Mouse (Mus musculus) neural tube, embryonic 15.5 days (tissue): Measurements from ENCODE around the gene Rbfox1. TPM values are rescaled to one million over a fixed set of nuclear protein-coding genes. Genes with fewer than 3 reads are reported as not detected.

ENCODE experiments used
- ATAC-seq: fragments of 200-750 bp; cut with Nextera tagmentation; 2 replicates; pipeline ENCODE4 v1.8.0; 2017; ENCODE audit warnings: mild to moderate bottlenecking, moderate TSS enrichment, moderate library complexity; ENCODE audit not compliant: low FRiP score
- H3K27ac ChIP-seq: fragments of 300-500 bp; sonication (generic); replicated peaks from 2 replicates; pipeline ENCODE4 v1.5.1; 2015; ENCODE audit warnings: mild to moderate bottlenecking, inconsistent platforms
- H3K27me3 ChIP-seq: fragments of 300-500 bp; sonication (generic); replicated peaks from 2 replicates; pipeline ENCODE4 v1.6.1; 2015; ENCODE audit warnings: inconsistent platforms
- H3K36me3 ChIP-seq: fragments of 300-500 bp; sonication (generic); 2 replicates; pipeline ENCODE4 v1.6.1; 2015; ENCODE audit warnings: inconsistent platforms
- H3K4me1 ChIP-seq: fragments of 300-500 bp; sonication (generic); 2 replicates; pipeline ENCODE4 v1.6.1; 2015; ENCODE audit warnings: inconsistent platforms
- H3K4me2 ChIP-seq: fragments of 300-500 bp; sonication (generic); 2 replicates; pipeline ENCODE4 v1.6.1; 2015; ENCODE audit warnings: inconsistent platforms, mild to moderate bottlenecking, moderate library complexity
- H3K4me3 ChIP-seq: fragments of 300-500 bp; sonication (generic); replicated peaks from 2 replicates; pipeline ENCODE4 v1.5.1; 2015; ENCODE audit warnings: mild to moderate bottlenecking, inconsistent platforms
- H3K9ac ChIP-seq: fragments of 300-500 bp; sonication (generic); replicated peaks from 2 replicates; pipeline ENCODE4 v1.6.1; 2015; ENCODE audit warnings: mild to moderate bottlenecking, inconsistent platforms
- H3K9me3 ChIP-seq: fragments of 300-500 bp; sonication (generic); replicated peaks from 2 replicates; pipeline ENCODE4 v1.6.1; 2016; ENCODE audit warnings: inconsistent platforms
- WGBS: fragments of 180-500 bp; shearing (Covaris S2); methylation state at CpG from one replicate; pipeline ENCODE4 v1.1.7; 2015; ENCODE audit warnings: mixed read lengths; 5-methylcytosine and 5-hydroxymethylcytosine counted together
- polyA plus RNA-seq: library from polyadenylated mRNA; unstranded; fragments of >200 nt; fragmentation: Nextera tagmentation; extraction: Ambion mirVana; gene quantifications from 2 replicates; pipeline ENCODE4 v1.2.1, GENCODE M21; 2015

The Rbfox1 gene
- polyA plus RNA-seq, 1 experiment from 2014 or later: 351 TPM

DNA sequence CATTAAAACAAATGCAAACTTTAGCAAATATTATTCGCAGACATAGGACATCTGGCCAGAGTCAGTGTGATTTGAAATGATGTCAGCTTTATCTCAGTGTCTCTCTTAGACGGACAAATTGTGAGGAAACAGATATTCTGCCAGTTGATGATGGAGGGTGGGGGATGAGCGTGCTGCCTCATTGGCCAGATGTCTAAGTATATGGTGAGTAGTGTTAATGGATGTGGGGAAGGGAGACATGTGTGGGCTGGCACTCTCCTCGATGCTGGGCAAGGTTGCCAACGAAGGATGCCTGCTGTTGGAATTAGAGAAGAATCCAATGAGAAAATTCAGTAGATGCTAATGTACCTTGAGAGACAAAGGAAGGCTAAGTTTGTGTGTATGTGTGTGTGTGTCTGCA lies 25.6 kb downstream of the Rbfox1 start:
- peaks cover 23% of the 10 kb centered on the region for H3K4me1 ChIP-seq
- WGBS: 71% methylated on average over 5 of the region's 5 CpGs
- no peaks in the 10 kb centered on the region for H3K27me3 ChIP-seq
- H3K27ac ChIP-seq: no peak overlapping the region
- H3K4me2 ChIP-seq: no peak overlapping the region
- H3K9ac ChIP-seq: no peak overlapping the region
- no peak overlapping the region for H3K4me3 ChIP-seq
- no peaks in the 10 kb centered on the region for H3K36me3 ChIP-seq
- no peak for ATAC-seq
- no peaks in the 10 kb centered on the region for H3K9me3 ChIP-seq

DNA sequence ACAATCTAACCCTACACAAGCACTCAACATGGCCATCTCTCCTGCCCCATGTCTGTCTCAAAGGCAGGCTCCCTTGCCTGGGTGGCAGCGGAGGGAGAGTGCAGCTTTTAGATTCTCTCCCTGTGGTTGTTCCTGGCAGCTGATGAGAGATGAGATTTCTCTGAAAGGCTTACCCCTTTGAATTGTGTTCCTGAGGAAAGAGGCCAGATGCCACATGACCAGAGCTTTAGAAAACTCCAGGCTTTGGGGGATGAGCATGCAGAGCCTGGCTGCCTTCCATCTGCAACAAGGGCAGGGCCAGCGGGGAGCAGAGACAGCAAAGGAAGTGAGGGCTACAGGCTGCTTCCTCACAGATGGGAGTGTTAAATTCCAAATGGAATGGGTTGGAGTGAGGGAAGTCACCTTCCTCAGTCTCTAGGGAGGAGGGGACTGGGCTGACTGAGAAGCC lies 26.7 kb downstream of the Rbfox1 start:
- Histone ChIP-seq H3K4me1 (peaks cover 31% of the 10 kb centered on the region), H3K4me3 (no peak overlapping the region), H3K4me2 (no peak overlapping the region), H3K9ac (no peak overlapping the region), H3K27me3 (no peaks in the 10 kb centered on the region), H3K9me3 (no peaks in the 10 kb centered on the region), H3K36me3 (no peaks in the 10 kb centered on the region), H3K27ac (peak overlapping the region; percentile 60)
- ATAC-seq: peak; percentile 84
- 15% methylated on average over 2 of the region's 2 CpGs for WGBS

DNA sequence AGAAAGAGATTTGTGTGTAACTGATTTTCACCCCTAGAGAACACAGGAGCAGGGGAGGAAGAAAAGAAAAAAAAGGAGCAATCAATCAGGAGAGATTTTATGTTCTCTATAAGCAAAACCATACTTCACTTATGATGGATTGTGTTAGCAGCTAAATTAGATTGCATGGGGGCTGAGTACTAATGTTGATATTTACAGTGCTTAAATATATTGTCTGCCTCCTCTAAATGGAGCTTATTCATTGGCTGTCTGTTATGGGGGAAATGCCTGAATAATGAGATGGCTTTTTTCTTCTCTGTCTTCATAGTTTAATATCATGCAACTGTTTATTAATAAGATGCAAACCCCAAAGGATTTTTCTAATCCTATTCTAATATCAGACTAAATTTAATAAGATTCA lies 32.8 kb downstream of the Rbfox1 start:
- Histone ChIP-seq H3K4me2 (no peak overlapping the region), H3K36me3 (no peaks in the 10 kb centered on the region), H3K27ac (no peak overlapping the region), H3K4me1 (peaks cover 32% of the 10 kb centered on the region), H3K4me3 (no peak overlapping the region), H3K27me3 (no peaks in the 10 kb centered on the region), H3K9me3 (no peaks in the 10 kb centered on the region), H3K9ac (no peak overlapping the region)
- ATAC-seq: no peak

DNA sequence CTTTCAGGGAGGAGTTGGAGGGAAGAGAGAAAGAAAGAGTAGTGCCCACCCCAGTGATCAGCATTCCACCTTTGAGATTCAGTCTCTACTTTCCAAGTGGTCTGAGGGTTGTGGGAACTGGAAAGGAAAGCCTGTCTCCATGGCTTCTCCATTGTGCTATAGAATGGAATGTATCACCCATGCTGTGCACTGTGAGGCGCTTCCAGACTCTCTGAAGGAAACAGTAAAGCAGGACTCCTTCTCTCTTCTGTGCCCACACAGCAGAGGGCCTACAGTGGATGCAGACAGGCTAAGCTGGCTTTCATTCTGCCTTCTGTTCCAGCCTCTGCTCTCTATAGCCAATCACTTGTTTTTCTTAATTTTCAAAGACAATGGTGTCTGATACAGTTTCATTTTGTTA lies 41.8 kb downstream of the Rbfox1 start:
- Histone ChIP-seq H3K36me3 (no peaks in the 10 kb centered on the region), H3K9ac (no peak overlapping the region), H3K27me3 (no peaks in the 10 kb centered on the region), H3K4me1 (peaks cover 19% of the 10 kb centered on the region), H3K4me3 (no peak overlapping the region), H3K4me2 (no peak overlapping the region), H3K27ac (no peak overlapping the region), H3K9me3 (no peaks in the 10 kb centered on the region)
- 0% methylated on average over 1 of the region's 1 CpGs for WGBS
- no peak for ATAC-seq

DNA sequence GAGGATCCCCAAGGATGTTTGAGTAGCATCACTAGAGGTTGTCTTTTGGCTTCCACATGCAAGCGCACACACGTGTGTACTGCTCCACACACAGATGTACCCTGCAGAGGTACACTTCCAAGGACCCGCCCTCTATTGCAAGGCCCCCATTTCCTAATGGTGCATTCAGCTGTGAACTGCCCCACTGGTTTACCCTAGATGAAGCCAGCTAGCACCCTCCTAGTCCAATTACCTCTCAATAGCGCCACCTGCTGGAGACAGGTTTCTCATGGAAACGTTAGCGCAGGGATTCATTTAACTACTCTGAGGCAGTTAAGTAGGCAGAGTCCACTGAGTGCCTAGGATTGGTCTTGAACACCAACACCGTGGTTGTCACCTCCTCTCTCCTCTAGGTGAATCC lies 46.5 kb downstream of the Rbfox1 start:
- no peak overlapping the region for H3K4me2 ChIP-seq
- peaks cover 17% of the 10 kb centered on the region for H3K4me1 ChIP-seq
- H3K4me3 ChIP-seq: no peak overlapping the region
- no peaks in the 10 kb centered on the region for H3K9me3 ChIP-seq
- H3K9ac ChIP-seq: no peak overlapping the region
- no peaks in the 10 kb centered on the region for H3K27me3 ChIP-seq
- no peak for ATAC-seq
- WGBS: 31% methylated on average over 7 of the region's 7 CpGs
- H3K27ac ChIP-seq: no peak overlapping the region
- H3K36me3 ChIP-seq: no peaks in the 10 kb centered on the region

DNA sequence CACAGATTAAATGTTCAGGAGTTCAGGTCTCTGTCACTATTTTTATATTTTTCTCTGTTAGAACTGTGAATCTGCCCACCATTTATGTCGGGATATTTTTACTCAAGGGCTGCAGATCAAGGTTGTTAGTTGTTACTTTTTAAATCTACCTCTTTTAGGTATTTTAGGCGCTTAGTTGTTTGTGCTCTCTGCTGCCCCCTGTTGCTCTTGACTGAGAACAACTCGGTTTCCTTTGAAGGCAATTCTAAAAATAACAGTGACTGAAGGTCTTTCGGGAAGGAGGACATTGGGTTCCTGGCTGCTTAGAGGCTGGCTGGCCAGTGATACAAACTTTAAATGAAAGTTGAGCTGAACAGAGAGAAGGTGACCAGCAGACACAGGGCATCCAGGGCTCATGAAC lies 54.9 kb downstream of the Rbfox1 start:
- 62% methylated on average over 4 of the region's 4 CpGs for WGBS
- ATAC-seq: no peak
- Histone ChIP-seq H3K27ac (no peak overlapping the region), H3K27me3 (no peaks in the 10 kb centered on the region), H3K9me3 (no peaks in the 10 kb centered on the region), H3K9ac (no peak overlapping the region), H3K4me3 (no peak overlapping the region), H3K4me2 (no peak overlapping the region), H3K4me1 (no peaks in the 10 kb centered on the region), H3K36me3 (no peaks in the 10 kb centered on the region)

DNA sequence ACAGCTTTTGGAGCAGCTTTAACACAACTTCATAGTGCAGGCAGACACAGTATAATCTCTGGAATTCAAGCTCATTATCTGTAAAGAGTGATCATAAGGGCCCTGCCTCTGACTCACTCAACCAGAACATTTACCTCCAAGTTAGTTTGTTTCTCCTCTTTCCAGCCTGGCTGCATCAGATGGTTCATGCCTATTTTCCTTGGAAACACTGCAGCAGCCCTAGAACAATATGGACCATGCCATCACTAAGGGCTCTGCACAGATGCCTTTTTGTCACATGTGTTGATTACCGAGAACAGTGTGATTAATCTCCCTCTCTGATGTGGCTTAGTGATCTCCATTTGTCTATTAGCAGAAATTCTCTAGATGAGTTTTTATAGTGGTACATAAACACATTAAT lies 60.5 kb downstream of the Rbfox1 start:
- no peak overlapping the region for H3K9ac ChIP-seq

DNA sequence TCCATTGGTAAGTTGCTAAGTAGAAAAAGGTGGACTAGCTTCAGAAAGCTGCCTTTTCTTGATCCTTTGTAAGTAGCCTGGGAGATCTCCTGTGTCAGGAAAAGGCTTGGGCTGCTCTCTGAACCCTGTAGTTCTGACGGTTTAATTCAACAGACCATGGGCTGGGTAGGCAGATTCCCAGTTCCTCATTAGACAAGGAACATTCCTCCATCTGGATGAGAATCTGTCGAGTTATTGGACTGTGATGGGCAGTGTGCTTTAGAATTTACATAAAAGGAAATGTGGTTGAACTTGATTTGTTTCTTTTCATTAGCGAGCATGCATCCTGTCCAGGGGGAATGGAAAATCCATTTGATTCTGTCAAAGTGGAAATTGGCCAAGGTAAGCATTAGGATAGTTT lies 68.0 kb downstream of the Rbfox1 start:
- ATAC-seq: no peak
- 70% methylated on average over 3 of the region's 3 CpGs for WGBS

More for the DNA sequence above, 60.5 kb downstream of the Rbfox1 start:
- no peak for ATAC-seq
- Histone ChIP-seq H3K4me1 (no peaks in the 10 kb centered on the region), H3K36me3 (no peaks in the 10 kb centered on the region), H3K27ac (no peak overlapping the region), H3K9me3 (no peaks in the 10 kb centered on the region), H3K4me2 (no peak overlapping the region), H3K27me3 (no peaks in the 10 kb centered on the region), H3K4me3 (no peak overlapping the region)
- 64% methylated on average over 1 of the region's 1 CpGs for WGBS

DNA sequence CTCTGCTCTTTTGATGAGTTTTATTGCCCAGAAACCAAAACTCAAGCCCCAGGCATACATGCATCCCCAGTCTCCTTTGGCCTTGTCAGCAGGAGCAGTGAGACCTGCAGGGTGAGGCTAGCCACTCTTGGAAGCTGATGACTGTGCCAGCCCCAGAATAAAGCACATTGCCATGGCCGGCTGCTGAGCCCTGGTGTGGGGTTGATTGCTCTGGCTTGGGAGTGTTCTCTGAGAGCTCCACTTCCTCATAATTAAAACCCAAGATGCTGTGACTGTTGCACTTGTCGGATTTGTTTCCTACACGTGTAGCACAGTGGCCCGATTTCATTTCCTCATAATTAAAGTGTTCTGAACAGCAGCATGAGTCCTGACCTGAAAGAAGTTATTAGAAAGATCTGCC lies 72.3 kb downstream of the Rbfox1 start:
- no peak for ATAC-seq
- no peak overlapping the region for H3K9ac ChIP-seq
- H3K4me1 ChIP-seq: peaks cover 5% of the 10 kb centered on the region; the same call in 1 of the 2 replicates
- no peaks in the 10 kb centered on the region for H3K27me3 ChIP-seq
- H3K27ac ChIP-seq: no peak overlapping the region
- H3K4me3 ChIP-seq: no peak overlapping the region
- WGBS: 67% methylated on average over 4 of the region's 4 CpGs
- no peaks in the 10 kb centered on the region for H3K36me3 ChIP-seq
- no peaks in the 10 kb centered on the region for H3K9me3 ChIP-seq
- H3K4me2 ChIP-seq: no peak overlapping the region

More for the DNA sequence above, 68.0 kb downstream of the Rbfox1 start:
- H3K4me2 ChIP-seq: no peak overlapping the region
- H3K27ac ChIP-seq: no peak overlapping the region
- no peaks in the 10 kb centered on the region for H3K27me3 ChIP-seq
- no peak overlapping the region for H3K4me3 ChIP-seq
- no peaks in the 10 kb centered on the region for H3K36me3 ChIP-seq
- no peak overlapping the region for H3K9ac ChIP-seq
- H3K9me3 ChIP-seq: no peaks in the 10 kb centered on the region
- H3K4me1 ChIP-seq: peaks cover 5% of the 10 kb centered on the region; the same call in 1 of the 2 replicates

DNA sequence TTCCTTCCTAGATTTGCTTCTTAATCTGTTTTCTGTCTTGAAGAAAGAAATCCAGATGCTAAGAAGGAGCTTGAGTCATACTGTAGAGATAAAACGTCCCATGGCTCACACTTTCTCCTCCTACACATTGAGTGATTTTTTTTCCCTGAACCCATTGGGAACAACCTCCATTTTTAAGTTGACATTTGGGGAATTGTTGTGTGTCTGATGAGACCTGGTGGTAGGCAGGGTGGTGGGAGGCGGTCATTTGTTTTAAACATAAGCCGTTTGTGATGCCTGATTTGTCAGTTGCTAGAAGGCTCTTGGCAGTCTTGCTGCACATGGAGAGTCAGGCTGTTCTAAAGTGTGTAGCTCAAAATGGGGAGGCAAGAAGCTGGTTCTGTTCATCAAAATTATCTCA lies 76.6 kb downstream of the Rbfox1 start:
- WGBS: 83% methylated on average over 3 of the region's 3 CpGs
- Histone ChIP-seq H3K27me3 (no peaks in the 10 kb centered on the region), H3K4me3 (no peak overlapping the region), H3K27ac (no peak overlapping the region), H3K9ac (no peak overlapping the region), H3K4me1 (no peaks in the 10 kb centered on the region), H3K36me3 (no peaks in the 10 kb centered on the region), H3K4me2 (no peak overlapping the region), H3K9me3 (no peaks in the 10 kb centered on the region)
- ATAC-seq: no peak

DNA sequence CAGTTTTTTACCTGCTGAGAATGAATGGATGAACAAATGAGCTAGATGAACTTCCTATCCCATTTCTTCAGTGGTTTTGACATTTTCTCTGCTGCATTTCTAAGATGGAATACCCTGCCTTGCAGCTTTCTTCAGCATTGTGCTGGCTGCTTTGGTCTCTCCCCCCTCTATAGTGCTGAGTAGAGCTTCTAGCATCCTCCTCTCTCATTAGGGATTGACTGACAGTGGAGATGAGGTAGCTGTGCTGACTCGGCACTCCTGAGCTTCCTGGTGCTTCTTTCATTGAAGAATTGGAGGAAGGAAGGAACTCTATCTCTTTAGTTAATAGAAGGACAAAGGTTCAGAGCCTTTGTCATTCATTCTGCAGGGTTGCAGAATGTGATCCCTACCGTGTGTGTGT lies 89.0 kb downstream of the Rbfox1 start:
- WGBS: 67% methylated on average over 2 of the region's 2 CpGs

DNA sequence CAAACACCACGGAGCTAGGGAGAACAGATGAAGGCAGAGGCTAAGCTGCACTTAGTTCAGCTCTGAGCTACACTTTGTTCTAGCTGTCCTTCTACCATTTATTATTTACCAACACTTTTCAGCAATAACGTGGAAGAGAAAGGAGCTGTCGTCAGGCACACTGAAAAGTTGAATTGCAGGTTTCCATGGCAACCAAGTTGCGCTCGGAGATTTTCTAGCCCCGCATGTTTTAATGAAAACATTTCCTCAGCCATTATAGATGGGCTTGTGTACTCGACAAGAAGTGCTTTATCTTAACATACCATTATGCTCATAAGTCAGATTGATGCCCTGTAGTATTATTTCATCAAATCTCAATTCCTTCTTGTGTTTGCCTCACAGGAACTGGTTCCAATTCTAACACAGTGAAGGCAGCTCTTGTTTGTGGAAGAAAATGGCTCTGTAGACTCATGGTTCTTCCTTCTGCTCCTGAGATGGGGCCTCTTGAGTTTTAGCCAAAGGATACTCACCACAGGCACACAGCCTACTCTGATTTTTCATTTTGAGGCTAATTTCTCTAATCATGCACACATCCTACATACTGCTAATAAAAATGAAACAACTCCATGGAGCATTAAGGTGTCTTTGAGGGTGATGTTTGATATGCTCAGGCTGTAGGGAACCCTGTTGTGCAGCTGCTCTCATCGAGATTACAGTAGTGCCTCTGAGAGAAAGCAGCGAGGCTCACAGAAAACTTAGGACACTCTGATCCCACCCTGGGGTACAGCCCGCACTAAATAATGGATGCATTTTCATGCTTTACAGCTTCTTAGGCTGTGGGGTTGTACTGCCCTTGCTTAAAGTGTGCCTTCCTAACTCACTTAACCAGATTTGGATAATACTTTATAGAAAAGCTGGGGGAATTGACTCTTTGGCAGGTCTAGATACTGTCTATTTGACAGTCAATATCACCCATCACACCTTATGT lies 107.2 kb downstream of the Rbfox1 start:
- H3K27me3 ChIP-seq: no peaks in the 10 kb centered on the region
- ATAC-seq: peak; percentile 63
- peak overlapping the region; percentile 10; the same call in 1 of the 2 replicates for H3K4me2 ChIP-seq

More for the DNA sequence above, 89.0 kb downstream of the Rbfox1 start:
- H3K27me3 ChIP-seq: no peaks in the 10 kb centered on the region
- no peak overlapping the region for H3K9ac ChIP-seq
- no peak overlapping the region for H3K27ac ChIP-seq
- no peak overlapping the region for H3K4me3 ChIP-seq
- H3K9me3 ChIP-seq: no peaks in the 10 kb centered on the region
- H3K4me2 ChIP-seq: no peak overlapping the region
- H3K4me1 ChIP-seq: no peaks in the 10 kb centered on the region
- no peaks in the 10 kb centered on the region for H3K36me3 ChIP-seq
- ATAC-seq: no peak

More for the DNA sequence above, 107.2 kb downstream of the Rbfox1 start:
- Histone ChIP-seq H3K36me3 (no peaks in the 10 kb centered on the region), H3K27ac (peak overlapping the region; percentile 56), H3K4me3 (no peak overlapping the region), H3K4me1 (peaks cover 26% of the 10 kb centered on the region), H3K9me3 (no peaks in the 10 kb centered on the region), H3K9ac (no peak overlapping the region)
- 18% methylated on average over 10 of the region's 10 CpGs for WGBS
